Mouse (Mus musculus) gastrocnemius, postnatal 25 days (tissue): ENCODE data around the gene Ccnd1. TPM values are rescaled to one million over a fixed set of nuclear protein-coding genes. Genes with fewer than 3 reads are reported as not detected.

Experiments
- DNase-seq: peaks from one replicate; pipeline ENCODE4 v3.0.0; 2022
- total RNA-seq, 2 experiments: library from RNA; stranded (reverse); gene quantifications; 1 replicate in 1 of 2; 2 replicates in 1 of 2; pipeline ENCODE4 v1.2.3; 2021

Gene Ccnd1
- total RNA-seq, 2 experiments from 2014 or later, result 11.4 to 14.1 TPM

DNA sequence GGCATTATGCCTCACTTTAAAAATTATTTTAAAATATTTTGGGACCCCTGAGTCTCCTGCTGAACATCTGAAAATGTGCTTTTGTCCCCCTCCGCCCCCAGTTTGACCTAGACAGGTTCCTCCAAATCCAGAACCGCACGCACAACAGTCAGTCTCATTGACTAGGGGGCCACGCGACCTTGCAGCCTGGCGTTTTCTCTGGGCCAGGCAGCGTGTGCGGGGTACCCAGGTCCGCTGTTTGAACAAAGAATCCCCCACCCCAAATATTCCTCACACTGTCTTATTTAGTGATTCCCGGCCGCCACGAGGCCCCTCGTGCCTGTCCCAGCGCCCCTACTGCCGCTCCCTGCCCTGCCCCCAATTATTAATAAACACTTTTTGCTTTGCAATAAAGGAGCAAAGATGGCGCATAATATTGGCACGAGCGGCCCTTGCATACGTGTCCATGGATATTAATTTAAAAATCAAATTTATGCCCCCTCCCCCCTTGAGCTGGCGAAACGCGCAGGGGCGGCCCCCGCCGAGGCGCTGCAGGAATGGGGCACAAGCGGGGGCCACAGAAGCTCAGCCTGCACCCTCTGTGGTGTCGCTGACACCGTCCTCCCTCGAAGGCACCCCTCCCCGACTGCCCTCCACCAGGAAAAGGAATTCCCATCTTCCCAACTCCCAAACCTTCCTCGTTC is 923 bp downstream of the Ccnd1 start:
- DNase-seq, result no peak

DNA sequence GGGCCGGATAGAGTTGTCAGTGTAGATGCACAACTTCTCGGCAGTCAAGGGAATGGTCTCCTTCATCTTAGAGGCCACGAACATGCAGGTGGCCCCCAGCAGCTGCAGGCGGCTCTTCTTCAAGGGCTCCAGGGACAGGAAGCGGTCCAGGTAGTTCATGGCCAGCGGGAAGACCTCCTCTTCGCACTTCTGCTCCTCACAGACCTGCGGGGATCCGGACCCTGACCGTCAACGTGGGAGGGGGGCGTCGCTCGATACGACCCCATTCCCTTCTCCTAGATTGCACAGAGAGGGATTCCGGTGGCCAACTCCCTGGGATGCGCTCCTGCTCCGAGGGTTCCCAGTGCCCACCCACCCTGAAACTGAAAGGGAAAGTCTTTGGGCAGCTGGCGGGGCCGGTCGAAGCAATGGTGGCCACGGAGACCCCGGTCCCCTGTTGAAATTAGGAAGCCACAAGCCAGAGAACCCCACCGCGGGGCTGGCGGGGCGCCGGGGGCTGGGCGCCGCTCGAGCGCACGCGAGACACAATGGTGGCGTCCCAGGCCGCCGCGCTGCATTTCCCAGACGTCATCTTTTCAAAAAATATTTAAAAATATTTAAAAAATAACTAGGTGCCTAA is 1.7 kb downstream of the Ccnd1 start:
- no peak for DNase-seq

DNA sequence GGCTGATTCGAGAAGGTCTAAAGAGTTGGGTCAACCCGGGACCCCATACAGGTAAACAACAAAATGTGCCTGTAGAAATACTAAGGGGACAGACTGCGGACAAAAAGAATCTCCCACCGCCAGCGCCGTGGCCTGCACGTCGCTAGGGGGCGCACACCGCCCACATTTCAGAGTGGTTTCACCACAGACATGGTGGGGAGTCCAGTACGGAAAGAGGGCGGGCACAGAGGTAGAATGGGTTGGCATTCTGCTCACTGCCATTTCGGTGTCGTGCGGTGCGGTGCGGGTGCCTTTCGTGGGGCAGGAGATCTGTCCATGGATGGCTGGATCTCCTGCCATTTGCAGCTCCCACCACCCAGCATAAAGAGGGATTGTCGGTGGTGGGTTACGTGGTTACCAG is 2.2 kb downstream of the Ccnd1 start:
- peak; percentile 75 for DNase-seq

DNA sequence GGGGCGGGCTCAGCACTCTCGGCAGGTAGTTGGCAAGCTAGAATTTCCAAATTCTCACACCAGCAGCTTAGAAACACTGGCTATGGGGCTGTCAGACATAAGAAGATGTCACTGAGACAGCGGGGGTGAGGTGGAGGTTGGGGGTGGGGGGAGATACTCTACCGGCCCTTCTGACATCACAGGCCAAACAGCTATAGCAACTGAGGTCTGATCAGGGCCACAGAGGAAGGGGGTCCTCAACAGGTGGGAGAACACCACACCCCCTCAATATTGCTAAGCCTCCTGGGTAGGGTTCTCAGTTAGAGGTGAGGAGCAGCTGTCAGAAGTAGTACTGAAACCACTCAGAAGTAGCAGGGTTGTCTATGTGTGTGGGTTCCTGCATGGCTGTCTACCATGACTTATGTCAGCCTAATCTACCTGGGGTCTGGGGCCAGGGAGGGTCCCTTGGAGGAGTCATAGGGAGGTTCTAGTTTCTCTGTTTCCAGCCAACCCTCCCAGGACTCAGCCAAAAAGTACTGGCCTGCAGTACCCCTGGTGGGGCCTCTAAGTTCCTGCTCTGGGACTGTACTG is 3.3 kb downstream of the Ccnd1 start:
- DNase-seq, result no peak

DNA sequence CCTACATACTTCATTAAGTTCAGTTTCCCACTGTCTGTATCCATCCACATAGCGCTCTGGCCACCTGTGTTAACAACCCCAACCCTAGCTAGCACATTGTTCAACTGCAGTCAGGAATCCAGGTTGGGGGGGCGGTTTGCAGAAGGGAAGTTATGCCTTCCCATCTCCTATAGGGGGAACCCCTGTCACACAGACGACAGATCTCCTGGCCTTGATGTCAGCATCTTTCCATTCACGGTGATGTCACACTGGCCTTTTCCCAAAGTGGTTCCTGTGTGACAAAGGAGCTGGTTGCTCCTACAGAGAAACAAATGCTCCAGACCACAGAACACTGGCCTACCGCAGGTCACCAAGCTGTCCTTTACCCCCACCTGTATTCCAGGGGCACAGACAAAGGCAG is 4.2 kb downstream of the Ccnd1 start:
- no peak for DNase-seq

DNA sequence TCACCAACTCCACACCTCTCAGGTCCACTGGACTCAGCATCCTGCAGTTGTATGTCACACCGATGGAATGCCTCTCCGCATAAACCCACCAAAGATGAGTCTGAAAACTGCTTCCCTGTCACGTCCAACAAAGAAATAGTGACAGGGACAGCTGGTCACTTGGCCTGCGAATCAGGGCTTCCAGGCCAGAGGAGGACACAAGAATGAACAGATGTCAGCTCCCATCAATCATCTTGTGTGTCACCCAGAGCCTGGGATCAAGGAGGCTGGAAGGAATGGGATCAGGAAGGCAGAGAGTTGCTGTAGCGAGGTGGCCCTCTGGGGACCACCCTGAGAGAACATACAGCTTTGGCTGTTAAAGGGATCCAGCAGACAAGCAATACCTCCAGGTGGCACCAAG is 4.8 kb downstream of the Ccnd1 start:
- peak; percentile 60 for DNase-seq

DNA sequence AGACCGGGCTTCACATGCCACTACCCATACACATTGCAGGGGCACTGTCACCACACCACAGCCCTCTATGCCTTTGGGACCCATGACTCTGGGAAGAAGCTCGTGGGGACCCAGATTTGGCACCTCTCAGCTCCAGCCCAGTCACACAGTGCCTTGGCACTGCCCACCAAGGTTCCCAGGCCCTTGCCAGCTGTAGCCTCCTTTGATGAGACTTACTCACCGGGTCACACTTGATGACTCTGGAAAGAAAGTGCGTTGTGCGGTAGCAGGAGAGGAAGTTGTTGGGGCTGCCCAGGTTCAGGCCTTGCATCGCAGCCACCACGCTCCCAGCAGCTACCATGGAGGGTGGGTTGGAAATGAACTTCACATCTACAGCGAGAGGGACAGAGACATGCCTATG is 5.9 kb downstream of the Ccnd1 start:
- no peak for DNase-seq

DNA sequence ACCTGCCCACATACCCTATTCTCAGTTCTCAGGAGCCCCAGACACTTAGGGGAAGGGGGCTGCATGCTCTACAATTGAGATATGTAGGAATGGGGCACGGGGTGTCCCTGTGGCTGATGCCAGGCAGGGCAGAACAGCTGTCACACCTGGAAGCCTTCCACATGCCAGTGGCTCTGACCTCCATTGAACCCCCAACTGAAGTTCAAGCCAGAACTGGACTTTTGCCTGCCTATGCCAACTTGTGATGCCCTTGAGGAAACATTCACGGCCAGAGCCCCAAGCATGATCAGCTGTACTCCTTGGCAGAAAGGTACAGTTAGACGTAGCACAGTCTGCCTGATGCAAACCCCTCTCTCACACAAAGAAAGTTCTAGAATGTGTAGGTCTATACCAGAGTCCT is 6.4 kb downstream of the Ccnd1 start:
- peak; percentile 45 for DNase-seq

DNA sequence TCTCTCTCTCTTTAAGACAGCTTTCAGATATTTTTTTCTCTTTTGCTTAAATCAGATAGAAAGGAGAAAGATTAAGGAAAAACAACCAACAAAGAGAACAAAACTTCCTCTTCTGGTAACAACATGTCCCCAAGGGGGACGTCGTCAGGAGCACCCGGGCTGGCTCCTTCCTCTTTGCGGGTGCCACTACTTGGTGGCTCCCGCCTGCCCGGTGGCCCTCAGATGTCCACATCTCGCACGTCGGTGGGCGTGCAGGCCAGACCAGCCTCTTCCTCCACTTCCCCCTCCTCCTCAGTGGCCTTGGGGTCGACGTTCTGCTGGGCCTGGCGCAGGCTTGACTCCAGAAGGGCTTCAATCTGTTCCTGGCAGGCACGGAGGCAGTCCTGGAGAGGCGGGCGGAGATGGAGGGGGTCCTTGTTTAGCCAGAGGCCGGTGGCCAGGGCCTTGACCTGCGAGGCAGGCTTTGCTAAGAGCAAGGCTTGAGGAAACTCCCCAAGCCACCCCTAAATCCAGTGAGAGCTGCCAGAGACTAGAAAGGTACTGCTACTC is 7.3 kb downstream of the Ccnd1 start:
- no peak for DNase-seq

DNA sequence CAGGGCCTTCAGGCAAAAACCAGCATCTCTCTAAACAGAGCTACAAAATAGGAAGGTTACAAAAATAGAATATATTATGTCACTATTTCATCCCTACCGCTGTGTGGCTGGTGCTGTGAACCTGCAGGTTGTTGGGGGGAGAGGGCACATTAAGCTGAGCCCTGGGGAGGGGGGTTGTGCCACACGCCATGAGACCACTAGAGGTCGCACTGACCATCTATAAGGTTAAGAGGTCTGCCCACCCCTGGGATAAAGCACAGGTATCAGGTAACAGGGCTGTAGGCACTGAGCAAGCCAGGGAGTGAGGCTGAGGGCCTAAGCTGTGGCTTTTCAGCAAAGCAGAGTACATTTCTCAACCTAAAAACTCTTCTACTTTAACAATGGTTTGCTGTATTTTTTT is 7.9 kb downstream of the Ccnd1 start:
- DNase-seq, result no peak

DNA sequence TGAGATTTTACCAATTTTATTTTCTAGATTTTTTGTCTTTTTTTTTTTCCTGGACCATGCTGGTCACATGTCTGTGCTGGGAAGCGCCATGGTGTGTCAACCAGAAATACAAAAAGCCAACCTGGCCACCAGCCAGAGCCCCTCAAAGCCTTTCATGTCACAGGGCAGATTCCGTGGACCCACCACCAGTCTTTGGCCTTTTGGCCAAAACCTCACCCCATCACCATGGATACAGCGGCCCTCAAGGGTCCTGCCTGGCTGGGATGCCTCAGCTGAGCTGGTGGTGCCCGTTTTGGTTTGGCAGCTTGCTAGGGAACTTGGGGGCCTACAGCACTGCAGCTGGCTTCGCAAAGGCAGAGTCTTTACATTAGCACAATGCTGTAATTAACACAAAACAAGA is 9.8 kb downstream of the Ccnd1 start:
- DNase-seq, result no peak

DNA sequence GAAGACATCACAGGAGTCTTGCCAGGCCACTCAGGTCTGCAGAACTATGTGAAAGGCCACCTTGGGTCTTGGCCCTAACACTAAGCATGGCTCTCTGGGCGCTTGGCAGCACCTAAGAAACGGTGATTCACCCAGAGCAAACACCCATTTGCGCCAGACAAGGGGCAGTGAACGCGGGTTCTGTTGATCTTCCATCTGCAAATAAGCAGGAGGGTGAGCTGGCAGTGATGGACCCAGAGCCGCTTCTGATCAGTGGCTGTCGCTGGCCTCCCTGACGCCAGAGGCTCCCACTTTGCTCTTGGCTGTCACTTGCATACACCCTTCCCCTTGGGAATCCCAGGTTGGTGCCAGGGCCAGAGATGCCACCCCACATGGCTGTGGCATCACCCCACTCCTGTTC is 10.2 kb downstream of the Ccnd1 start:
- no peak for DNase-seq

DNA sequence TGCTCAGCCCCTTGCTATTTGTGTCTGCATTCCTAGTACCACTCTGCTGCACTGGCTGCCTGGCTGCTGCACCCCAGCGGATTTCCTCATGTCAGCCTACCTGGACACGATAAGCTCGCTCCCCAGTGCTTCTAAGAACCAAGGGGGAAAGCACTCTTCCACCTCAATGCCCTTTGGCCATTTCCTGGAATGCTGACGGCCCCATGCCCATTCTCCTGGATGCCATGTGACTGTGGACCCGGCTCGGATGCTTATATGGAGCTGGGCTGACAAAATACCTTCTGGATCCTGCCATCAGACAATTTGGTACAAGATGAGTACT is 10.9 kb downstream of the Ccnd1 start:
- DNase-seq, result no peak

DNA sequence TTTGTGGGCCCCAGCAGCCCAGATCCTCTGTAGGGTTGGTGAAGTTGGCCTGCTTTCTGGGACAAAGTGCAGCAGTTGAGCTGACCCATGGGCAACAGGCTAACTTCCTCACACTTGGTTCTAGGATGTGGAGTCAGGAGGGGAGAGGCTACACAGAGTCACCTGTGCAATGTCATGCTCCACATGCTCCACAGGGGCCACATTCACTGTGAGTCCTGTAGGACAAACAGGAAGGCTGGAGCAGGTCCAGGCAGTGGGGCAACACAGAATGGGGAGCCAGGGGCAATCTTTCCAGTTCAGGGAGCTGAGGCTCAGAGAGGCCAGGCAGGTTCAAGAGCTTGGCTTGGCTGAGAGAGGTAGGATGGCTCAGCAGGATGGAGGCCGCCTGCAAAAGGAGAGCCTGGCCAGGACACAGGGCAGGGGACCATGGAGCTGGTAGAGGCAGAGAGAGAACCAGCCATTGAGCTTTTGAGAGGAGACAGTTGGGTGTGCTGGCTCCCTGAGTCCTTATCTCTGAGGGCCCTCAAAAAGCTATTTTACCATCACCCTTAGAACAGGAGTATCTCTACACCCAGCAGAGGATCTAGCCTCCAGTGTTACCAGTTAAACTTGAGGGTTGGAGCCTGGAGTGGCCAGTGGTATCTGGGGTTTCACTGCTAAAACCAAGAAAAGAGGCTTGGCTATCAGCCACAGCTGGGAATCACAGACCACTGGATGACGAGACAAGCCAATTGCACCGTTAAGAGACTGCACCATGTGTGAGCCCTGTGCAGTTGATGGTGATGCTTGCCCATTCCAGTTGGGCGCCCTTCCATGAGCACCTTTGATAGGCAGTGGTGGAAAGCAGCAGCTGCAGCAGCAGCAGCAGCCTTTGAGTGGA is 11.5 kb downstream of the Ccnd1 start:
- no peak for DNase-seq

DNA sequence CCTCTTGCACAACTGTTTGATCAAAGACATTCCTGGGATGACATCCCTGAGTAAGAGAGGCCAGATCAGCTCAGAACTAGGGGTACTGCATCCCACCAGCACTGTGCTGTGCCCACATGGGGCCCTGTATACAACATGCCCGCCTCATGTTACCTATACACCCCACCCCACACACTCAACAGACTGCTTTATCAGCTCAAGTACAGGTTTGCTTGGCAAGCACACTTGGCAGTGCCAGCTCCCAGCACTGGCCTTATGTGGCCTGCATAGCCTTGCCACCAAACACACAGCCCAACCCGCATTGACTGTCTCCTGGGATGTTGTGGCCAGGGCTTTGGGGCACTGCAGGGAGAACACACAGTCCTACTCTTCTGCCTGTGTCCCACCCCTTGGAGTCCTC is 12.1 kb downstream of the Ccnd1 start:
- peak; percentile 61 for DNase-seq

DNA sequence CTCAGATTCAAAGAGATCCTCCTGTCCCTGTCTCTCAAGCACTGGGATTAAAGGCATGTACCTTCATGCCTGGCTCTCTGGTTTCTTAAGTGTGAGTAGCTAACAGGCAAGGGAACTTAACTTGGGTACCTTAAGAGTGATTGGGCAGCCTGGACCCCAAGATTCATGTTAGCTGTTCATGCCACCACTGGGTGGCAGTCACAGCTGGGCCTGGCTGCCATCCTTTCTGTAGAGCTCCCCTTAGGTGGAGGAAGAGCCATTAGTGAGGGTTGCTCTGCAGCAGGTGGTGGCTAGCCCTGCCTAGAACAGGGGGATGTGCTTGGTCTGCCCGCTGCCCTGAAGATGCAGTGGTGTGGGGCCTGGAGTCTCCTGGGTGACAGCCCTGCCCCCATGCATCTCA is 20.9 kb downstream of the Ccnd1 start:
- DNase-seq, result no peak

DNA sequence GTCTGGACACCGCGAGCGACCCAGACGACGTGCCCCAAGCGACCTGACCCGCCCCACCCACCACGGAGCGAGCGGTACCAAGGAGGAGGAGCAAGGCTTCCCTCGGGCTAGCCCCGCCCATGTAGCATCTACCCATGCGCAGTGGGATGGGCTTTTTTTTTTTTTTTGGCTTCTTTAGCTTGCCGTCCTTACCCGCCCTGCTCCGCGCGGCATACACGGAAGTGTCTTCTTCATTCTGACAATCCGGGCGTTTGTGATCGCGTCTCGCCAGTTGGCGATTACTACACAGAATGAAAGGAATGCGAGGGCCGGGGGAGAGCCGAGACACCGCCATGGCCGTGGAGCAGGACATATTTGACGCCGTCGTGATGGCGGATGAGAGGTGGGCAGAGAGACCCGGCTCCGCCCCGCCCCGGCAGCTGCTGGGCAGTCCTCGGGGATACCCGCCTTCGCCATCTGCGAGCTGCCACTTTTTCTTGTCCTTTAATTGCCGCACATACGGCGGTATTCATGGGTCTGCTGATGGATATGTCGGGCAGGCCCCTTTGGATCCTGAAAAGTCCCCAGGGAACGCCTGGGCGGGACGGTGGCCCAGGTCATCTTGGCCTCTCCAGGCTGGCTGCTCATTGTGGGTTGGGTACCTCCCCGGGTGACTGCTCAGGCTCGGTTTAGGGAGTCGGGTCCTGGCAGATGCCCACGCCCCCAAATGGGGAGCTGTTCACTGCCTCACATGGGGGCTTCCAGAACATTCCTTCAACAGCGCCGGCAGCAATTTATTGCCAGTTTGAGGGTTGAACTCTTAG is 24.6 kb downstream of the Ccnd1 start, which contains the start of gene LTO1:
Gene LTO1, plus strand, starts transcription at position 153 of the 803 bp plus-strand sequence.
- peak; percentile 91 for DNase-seq

DNA sequence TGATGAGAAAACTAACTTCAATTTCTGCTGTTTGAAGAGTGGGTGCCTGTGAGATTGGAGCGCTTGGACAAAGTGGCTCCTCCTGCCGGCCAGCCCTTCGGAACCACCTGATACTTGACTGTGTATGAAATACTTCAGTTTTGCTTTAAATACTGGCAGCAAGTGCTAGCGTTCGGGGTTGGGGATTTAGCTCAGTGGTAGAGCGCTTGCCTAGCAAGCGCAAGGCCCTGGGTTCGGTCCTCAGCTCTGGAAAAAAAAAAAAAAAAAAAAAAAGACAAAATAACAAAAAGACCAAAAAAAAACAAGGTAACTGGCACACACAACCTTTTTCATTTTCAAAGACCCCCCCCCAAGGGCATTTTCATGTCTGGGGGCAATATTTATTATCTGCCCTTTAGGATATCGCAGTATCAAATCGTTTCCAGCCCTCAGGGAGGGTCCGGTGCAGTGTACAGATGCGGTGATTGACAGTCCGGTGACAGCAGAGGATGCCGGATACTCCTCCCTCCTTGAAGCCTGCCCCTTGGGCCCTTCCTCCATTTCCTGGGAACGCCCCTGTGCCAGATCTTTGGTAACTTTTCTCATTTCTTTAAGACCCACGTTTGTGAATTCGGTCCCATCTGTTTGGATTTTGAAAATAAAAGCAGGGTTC is 25.3 kb downstream of the Ccnd1 start:
- DNase-seq, result no peak

DNA sequence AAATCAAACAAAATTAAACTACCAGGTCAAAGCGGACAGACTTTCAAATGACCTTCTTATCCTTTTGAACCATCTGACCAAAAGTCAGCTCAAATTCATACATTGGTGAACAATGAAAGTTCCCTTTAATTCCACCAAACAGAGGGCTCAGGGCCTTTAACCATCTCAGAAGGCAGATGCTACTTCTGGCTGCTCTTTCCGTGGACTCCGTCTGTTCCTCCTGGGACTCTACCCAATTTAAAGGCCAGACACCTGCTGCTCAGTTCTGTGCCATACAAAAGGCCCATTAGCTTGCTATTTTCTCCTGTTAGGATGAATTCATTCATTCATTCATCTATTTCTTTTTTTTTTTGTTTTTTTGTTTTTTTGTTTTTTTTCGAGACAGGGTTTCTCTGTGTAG is 26.8 kb downstream of the Ccnd1 start:
- no peak for DNase-seq

DNA sequence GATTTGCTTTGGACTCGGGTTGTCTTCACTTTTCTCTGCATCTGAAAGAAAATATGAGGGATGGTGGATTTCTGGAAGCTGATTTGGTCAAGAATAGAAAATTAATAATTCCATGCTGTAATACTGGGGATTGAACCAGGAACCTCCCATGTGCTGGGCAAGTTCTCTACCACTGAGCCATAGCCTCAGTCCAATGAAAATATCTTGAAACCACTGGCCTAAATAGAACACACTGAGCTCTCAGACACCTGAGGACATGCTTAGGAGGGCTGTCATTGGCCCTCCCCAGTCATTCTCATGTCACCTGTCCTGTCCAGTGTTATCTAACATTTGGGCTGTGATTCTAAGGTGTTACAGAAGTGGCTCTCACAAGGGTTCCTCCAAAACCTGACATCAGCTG is 28.6 kb downstream of the Ccnd1 start:
- DNase-seq, result no peak

DNA sequence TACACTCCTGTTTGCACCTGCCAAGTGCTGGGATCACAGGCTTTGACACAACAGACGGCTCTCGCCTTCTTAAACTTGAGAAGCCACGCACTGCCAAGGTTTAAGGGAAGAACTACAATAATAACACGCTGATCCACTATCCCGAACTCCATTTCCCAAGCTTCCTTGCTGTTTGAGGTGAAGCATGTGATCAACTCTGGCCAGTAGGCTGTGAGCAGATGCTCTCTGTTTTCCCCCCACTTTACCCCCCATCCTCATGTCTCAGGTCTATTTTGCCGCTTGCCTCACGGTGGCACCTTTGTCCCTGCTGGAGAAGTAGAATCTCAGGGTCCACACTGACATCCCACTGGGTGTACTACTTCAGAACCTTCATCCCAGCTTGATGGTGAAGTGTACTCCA is 31.0 kb downstream of the Ccnd1 start:
- no peak for DNase-seq
